Mouse (Mus musculus) midbrain, embryonic 13.5 days (tissue): ENCODE data around the gene Hist2h2bb. TPM values are rescaled to one million over a fixed set of nuclear protein-coding genes. Genes with fewer than 3 reads are reported as not detected.
"Not testable (repeated sequence)": the region's sequence is repeated elsewhere in the genome, so short reads cannot be mapped to it uniquely, and the experiment has no call there.

Experiments
- ATAC-seq: fragments of 200-750 bp; cut with Nextera tagmentation; 2 replicates; pipeline ENCODE4 v1.8.0; 2017; ENCODE audit warnings: mild to moderate bottlenecking, moderate TSS enrichment, moderate library complexity
- H3K27ac ChIP-seq: fragments of 300-500 bp; sonication (generic); 2 replicates; pipeline ENCODE4 v1.5.1; 2015; ENCODE audit warnings: inconsistent platforms, mild to moderate bottlenecking, moderate library complexity
- H3K27me3 ChIP-seq: fragments of 300-500 bp; sonication (generic); 2 replicates; pipeline ENCODE4 v1.6.1; 2015; ENCODE audit warnings: mild to moderate bottlenecking, inconsistent platforms
- H3K36me3 ChIP-seq: fragments of 300-500 bp; sonication (generic); 2 replicates; pipeline ENCODE4 v1.6.1; 2015; ENCODE audit warnings: mild to moderate bottlenecking, inconsistent platforms
- H3K4me1 ChIP-seq: fragments of 300-500 bp; sonication (generic); replicated peaks from 2 replicates; pipeline ENCODE4 v1.6.1; 2015; ENCODE audit warnings: inconsistent platforms
- H3K4me2 ChIP-seq: fragments of 300-500 bp; sonication (generic); replicated peaks from 2 replicates; pipeline ENCODE4 v1.6.1; 2015; ENCODE audit warnings: moderate library complexity, mild to moderate bottlenecking, inconsistent platforms
- H3K4me3 ChIP-seq: fragments of 300-500 bp; sonication (generic); replicated peaks from 2 replicates; pipeline ENCODE4 v1.5.1; 2015; ENCODE audit warnings: mild to moderate bottlenecking, inconsistent platforms
- H3K9ac ChIP-seq: fragments of 300-500 bp; sonication (generic); replicated peaks from 2 replicates; pipeline ENCODE4 v1.6.1; 2015; ENCODE audit warnings: mild to moderate bottlenecking, inconsistent platforms
- H3K9me3 ChIP-seq: fragments of 300-500 bp; sonication (generic); 2 replicates; pipeline ENCODE4 v1.6.1; 2016; ENCODE audit warnings: mild to moderate bottlenecking, inconsistent platforms
- WGBS: fragments of 180-500 bp; shearing (Covaris S2); methylation state at CpG from one replicate; pipeline ENCODE4 v1.1.7; 2015; 5-methylcytosine and 5-hydroxymethylcytosine counted together
- polyA plus RNA-seq: library from polyadenylated mRNA; unstranded; fragments of >200 nt; fragmentation: Nextera tagmentation; extraction: Ambion mirVana; gene quantifications from 2 replicates; pipeline ENCODE4 v1.2.1, GENCODE M21; 2015

Hist2h2bb gene
- polyA plus RNA-seq, 1 experiment from 2014 or later: 9.1 TPM

DNA sequence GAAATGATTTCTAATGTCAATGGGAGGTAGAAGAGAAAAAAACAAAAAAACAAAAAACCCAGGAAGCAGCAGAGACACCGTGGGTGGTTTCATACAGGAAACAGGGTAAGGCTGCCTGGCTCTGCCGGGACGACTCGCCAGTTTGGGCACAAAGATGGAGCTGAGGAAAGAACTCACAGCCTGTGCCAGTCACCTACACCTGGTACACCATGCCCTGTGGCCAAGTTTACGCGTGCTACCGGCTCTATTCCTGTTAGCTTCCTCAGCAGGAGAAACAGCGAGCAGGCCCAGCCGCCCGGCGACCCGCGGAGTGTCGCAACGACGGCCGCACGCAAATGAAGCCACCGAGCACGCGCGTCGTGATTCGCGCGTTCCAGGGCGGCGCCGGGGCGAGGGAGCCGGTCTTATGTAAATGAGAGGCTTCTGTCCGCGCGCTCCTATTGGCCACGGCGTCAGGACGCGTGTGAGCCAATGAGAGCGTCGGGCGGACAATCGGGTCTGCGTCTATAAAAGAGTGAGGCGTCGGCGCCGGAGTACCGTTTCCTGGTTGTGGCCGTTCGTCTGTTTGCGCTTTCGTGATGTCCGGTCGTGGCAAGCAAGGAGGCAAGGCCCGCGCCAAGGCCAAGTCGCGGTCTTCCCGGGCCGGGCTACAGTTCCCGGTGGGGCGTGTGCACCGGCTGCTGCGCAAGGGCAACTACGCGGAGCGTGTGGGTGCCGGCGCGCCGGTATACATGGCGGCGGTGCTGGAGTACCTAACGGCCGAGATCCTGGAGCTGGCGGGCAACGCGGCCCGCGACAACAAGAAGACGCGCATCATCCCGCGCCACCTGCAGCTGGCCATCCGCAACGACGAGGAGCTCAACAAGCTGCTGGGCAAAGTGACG is 24.3 kb upstream of the Hist2h2bb start, which contains the start of gene Hist2h2aa1:
Gene Hist2h2aa1 (plus strand): TSS at position 495 of the 884 bp plus-strand sequence.
- Histone ChIP-seq H3K27ac (peak within 1 kb of the TSS; percentile 94), H3K9ac (peak within 1 kb of the TSS; percentile 68), H3K4me2 (peak within 1 kb of the TSS; percentile 63), H3K4me3 (peak within 1 kb of the TSS; percentile 42), H3K4me1 (peaks cover 38% of the 10 kb centered on the region)
- H3K9me3 ChIP-seq, H3K36me3 ChIP-seq, H3K27me3 ChIP-seq: not testable (repeated sequence)
- ATAC-seq: peak; percentile 87
- 0% methylated on average over 28 of the region's 88 CpGs for WGBS

DNA sequence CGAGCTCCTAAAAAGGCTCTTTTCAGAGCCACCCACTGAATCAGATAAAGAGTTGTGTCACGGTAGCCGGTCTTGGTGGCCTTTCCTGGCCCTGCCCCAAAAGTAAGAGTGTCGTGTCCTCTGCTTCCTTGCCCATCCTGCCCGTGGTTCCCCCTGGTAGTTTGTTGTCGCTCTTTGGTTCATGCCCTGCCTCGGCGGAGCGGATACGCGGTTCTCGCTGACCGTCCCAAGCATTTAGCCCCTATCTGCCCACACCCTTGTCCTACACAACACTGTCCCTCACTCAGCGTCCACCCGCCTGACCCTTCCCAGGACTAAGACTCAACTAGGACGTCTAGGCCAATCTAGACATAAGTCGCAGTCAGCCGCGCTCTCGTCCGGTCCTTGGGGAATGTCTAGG is 23.5 kb upstream of the Hist2h2bb start:
- ATAC-seq, H3K9me3 ChIP-seq, H3K27me3 ChIP-seq, H3K36me3 ChIP-seq: not testable (repeated sequence)
- Histone ChIP-seq H3K27ac (peak overlapping the region; percentile 68; the same call in 1 of the 2 replicates), H3K4me2 (peak overlapping the region; percentile 50), H3K9ac (peak overlapping the region; percentile 59), H3K4me3 (peak overlapping the region; percentile 39), H3K4me1 (peaks cover 33% of the 10 kb centered on the region)
- WGBS: 0% methylated on average over 10 of the region's 21 CpGs

DNA sequence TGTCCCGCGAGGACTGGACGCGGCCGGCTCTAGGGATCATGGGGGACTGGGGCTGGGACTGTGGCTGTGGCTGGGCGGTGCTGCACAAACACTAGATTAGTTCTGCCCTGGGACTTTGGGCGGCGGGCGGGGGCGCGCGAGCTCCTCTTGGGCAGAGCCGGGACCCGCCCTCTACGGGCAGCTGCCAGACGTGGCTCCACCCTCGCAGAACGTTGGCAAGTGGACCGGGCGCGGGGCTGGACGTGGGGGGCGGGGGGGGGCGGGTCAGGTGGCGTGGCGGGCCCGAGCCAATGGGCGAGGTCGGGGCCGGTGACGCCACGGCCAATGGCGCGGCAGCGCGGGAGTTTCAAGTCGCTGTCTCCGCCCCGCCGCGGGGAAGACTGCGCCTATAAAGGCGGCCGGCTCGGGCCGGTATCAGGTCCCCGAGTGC is 23.1 kb upstream of the Hist2h2bb start, which contains the start of gene Hist2h3c1:
Gene Hist2h3c1 (plus strand): TSS at position 259 of the 430 bp plus-strand sequence.
- 0% methylated on average over 16 of the region's 47 CpGs for WGBS
- Histone ChIP-seq H3K4me2 (peak within 1 kb of the TSS; percentile 54), H3K27ac (peak within 1 kb of the TSS; percentile 68; the same call in 1 of the 2 replicates), H3K4me1 (peaks cover 32% of the 10 kb centered on the region), H3K4me3 (peak within 1 kb of the TSS; percentile 39), H3K9ac (peak within 1 kb of the TSS; percentile 61)
- peak; percentile 92 for ATAC-seq
- not testable (repeated sequence) for H3K36me3 ChIP-seq, H3K9me3 ChIP-seq, H3K27me3 ChIP-seq

DNA sequence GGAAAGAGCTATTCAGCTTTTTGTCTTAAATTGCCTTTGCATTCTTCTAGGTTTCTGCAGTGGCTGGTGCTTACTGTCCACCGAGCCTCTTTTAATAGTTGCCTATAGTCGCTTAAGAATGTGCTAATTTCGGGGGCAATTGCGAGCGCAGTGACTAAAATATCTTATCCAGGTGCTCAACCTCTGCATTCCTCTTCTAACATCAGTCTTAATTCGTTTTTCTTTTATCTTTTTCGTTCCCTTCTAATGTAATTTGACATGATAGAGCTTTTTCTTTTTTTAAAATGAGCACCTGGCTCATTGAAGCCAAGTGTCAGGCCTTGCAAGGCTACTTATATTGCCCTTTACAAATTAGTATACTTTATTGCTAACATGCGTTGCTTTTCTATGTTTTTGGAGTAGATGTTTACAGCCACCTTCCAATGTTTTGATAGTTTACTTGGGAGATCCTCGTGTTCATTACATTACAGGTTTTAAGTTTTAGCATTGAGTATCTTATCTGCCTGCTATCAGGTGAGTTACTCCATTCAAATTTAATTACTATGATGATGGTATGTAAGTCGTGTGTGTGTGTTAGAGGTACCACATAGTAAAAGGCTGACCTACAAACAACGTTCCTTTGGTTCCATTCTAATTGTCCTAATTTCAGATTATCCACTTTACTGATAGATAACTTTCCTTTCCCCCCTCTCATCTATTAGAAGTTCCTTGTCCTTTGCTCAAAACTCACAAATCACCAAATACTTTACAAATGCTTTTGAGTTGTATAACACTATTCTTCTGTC is 22.0 kb upstream of the Hist2h2bb start:
- Histone ChIP-seq H3K9me3 (no peaks in the 10 kb centered on the region), H3K4me3 (peak overlapping the region; percentile 38), H3K4me1 (peaks cover 32% of the 10 kb centered on the region), H3K4me2 (peak overlapping the region; percentile 54), H3K27ac (0 out of 2 replicates have a peak overlapping the region, but pooled peaks have one; percentile 19), H3K27me3 (no peaks in the 10 kb centered on the region), H3K9ac (peak overlapping the region; percentile 61), H3K36me3 (no peaks in the 10 kb centered on the region)
- WGBS: 2% methylated on average over 11 of the region's 11 CpGs
- ATAC-seq: no peak

DNA sequence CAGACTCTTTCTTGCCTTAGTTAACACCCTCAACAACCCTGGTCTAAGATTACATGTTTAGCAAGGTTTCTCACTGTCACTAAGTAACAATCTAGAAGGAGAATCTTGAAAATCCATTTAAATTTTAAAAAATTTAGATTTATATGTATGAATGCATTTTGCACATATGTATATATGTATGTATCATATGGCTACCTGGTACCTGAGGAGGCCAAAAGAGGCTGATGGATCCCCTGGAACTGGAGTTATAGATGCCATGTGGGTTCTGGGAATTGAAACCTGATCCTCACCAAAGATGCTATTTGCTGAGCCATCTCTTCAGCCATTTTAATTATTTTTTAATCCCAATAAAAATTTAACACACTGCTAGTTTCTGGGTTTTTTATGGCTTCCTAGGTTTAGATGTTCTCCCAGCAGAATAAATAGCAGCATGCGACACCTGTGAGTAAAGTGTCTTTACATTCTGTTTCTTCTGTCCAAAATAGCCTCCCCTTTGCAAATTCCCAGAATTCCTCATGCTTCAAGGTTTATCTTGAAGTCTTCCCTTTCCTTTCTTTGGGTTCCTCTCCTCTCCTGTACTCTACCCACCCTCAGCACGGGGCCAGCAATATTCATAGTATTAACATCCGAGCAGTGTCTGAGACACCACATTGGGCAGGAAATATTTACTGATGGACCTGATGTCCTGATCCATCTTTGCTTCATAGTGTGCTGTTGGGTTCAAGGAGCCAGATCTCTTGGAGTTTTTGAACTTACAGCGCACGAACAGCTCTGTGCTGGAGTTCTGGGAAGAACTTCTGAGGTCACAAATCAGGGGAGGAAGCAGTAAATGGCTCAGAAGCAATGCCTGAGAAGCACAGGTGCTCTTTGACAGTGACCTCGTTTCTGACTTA is 21.2 kb upstream of the Hist2h2bb start:
- H3K27me3 ChIP-seq: no peaks in the 10 kb centered on the region
- H3K27ac ChIP-seq: no peak overlapping the region
- 43% methylated on average over 6 of the region's 6 CpGs for WGBS
- H3K4me2 ChIP-seq: peak overlapping the region; percentile 54
- no peak for ATAC-seq
- peaks cover 32% of the 10 kb centered on the region for H3K4me1 ChIP-seq
- H3K9me3 ChIP-seq: no peaks in the 10 kb centered on the region
- peak overlapping the region; percentile 38 for H3K4me3 ChIP-seq
- no peaks in the 10 kb centered on the region for H3K36me3 ChIP-seq
- H3K9ac ChIP-seq: peak overlapping the region; percentile 61

DNA sequence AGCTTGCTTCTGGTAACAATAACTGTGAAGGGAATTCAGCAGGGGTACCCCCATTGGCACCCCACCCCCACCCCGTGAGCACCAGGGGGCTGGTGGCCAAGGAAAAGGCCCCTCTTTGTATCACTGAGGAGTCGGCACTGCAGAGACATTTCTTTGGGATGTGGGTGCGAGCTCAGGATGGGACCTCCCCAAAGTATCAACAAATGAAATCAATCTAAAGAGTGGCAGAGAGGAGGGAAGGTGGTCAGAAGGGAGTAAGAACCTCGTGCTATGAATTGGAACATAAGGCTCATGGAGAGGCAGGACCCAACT is 20.6 kb upstream of the Hist2h2bb start:
- H3K9me3 ChIP-seq: no peaks in the 10 kb centered on the region
- no peak overlapping the region; the same call in 1 of the 2 replicates for H3K9ac ChIP-seq
- peak overlapping the region; percentile 54 for H3K4me2 ChIP-seq
- H3K4me1 ChIP-seq: peaks cover 30% of the 10 kb centered on the region
- 0 out of 2 replicates have a peak overlapping the region, but pooled peaks have one; percentile 38 for H3K4me3 ChIP-seq
- WGBS: 58% methylated on average over 4 of the region's 4 CpGs
- H3K27ac ChIP-seq: no peak overlapping the region
- ATAC-seq: no peak
- H3K27me3 ChIP-seq: no peaks in the 10 kb centered on the region
- H3K36me3 ChIP-seq: no peaks in the 10 kb centered on the region

DNA sequence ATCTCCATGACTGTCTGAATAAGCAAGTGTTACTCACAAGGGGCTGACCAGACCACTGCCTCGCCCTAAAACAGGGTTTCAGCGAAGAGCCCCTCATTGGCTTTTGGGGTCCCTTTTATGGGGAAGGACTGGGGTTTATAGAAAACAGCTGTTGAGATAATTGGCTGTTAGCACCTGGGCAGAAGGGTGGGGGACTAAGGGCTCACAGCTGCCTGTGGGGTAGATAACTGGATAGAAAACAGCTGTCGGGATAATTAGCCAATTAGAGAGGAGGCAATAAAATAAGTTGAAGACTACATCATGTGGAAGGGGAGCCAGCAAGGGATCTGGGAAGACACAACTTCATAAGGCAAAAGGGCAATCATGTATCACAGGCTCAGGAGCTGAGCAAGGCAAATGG is 18.7 kb upstream of the Hist2h2bb start:
- Histone ChIP-seq H3K27ac (no peak overlapping the region), H3K9me3 (no peaks in the 10 kb centered on the region), H3K4me2 (no peak overlapping the region), H3K27me3 (no peaks in the 10 kb centered on the region), H3K4me3 (no peak overlapping the region), H3K4me1 (peaks cover 20% of the 10 kb centered on the region), H3K9ac (no peak overlapping the region), H3K36me3 (no peaks in the 10 kb centered on the region)
- no peak for ATAC-seq
- 90% methylated on average over 3 of the region's 3 CpGs for WGBS

DNA sequence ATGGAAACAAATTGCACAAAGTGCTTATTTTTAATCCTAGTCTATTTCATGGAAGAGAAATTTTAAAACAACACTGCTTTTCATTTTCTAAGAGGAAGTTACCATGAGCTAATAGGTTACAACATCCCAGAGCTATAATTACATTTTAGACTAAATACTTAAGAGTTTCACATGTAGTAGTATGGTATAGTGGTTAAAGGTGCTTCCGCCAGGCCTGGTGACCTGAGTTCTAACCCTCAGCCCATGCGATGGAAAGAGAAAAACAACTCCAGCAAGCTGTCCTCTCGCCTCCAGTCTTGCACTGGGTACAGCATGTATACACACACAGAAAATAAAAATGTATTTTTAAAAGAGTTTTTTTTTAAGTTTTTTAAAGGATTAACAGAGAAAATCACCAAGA is 17.8 kb upstream of the Hist2h2bb start:
- H3K4me2 ChIP-seq: no peak overlapping the region
- WGBS: 91% methylated on average over 3 of the region's 3 CpGs
- ATAC-seq: no peak

DNA sequence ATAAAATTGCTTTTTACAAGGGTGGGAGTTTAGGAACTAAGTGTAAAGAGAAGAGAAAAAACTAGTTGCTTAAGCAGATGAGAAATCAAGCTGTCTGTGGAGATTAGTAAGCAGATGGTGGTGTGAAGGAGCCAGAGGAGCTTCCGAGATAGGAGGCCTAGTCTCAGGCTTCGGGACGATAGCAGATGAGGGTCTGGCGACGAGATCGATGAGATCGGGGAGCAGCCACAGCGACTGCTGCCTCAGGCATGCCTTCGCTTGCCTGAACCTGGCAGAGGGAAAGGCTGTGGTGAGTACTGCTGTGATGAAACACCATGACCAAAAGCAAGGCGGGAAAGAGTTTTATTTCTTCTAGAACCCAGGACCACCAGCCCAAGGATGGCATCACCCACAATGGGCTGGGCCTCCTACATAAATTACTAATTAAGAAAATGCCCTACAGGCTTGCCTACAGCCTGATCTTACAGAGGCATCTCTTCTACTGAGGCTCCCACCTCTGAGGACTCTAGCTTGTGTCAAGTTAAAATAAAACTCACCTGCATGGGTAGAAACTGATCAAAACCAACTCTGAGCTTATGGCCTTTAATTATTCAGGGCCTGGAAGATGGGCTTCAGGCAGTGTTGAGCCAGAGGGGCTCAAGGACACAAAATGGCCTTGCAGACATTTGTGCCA is 14.7 kb upstream of the Hist2h2bb start:
- no peak overlapping the region for H3K4me3 ChIP-seq
- H3K9ac ChIP-seq: no peak overlapping the region
- no peak for ATAC-seq
- H3K4me1 ChIP-seq: no peaks in the 10 kb centered on the region
- H3K27me3 ChIP-seq: no peaks in the 10 kb centered on the region
- 0 out of 2 replicates have a peak overlapping the region, but pooled peaks have one; percentile 5 for H3K4me2 ChIP-seq
- 49% methylated on average over 10 of the region's 10 CpGs for WGBS
- no peaks in the 10 kb centered on the region for H3K36me3 ChIP-seq
- H3K9me3 ChIP-seq: no peaks in the 10 kb centered on the region
- no peak overlapping the region for H3K27ac ChIP-seq

More for the DNA sequence above, 17.8 kb upstream of the Hist2h2bb start:
- H3K9ac ChIP-seq: no peak overlapping the region
- no peak overlapping the region for H3K4me3 ChIP-seq
- H3K27ac ChIP-seq: no peak overlapping the region
- H3K4me1 ChIP-seq: peaks cover 20% of the 10 kb centered on the region
- H3K27me3 ChIP-seq: no peaks in the 10 kb centered on the region
- H3K9me3 ChIP-seq: no peaks in the 10 kb centered on the region
- no peaks in the 10 kb centered on the region for H3K36me3 ChIP-seq

DNA sequence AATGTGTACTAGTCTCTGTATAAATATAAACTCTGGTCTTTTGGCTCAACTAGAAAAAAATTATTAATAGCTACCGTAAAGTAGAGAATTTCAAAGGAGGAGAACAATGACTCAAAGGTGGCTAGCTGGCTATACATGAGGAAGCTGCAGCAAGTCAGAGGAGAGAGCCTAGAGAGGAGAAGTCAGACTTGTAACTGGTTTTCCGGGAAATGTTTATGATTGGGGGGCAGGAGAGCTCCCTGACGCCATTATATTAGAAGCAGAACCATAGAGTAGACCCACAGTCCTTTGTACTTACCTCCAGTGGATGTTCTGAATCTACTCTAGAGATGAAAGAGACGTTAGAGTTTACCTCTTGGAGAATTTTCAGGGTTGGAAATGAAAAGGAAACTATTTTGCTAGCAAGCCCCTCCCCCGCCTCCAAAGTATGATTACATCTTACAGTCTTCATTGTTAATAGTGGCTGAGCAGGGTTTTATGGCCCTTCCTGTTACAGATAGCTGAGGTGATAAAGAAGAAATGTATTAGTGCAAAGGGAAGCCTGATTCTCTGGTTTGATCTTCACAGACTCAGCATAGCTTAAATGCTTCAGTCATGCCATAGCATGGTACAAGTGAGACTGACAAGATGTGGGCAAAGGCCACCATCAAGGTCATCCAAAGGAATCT is 13.5 kb upstream of the Hist2h2bb start:
- Histone ChIP-seq H3K27me3 (no peaks in the 10 kb centered on the region), H3K9ac (no peak overlapping the region), H3K27ac (no peak overlapping the region), H3K36me3 (no peaks in the 10 kb centered on the region), H3K9me3 (no peaks in the 10 kb centered on the region), H3K4me1 (no peaks in the 10 kb centered on the region), H3K4me3 (no peak overlapping the region), H3K4me2 (no peak overlapping the region)
- ATAC-seq: no peak
- WGBS: 86% methylated on average over 5 of the region's 5 CpGs
